In genomic region chr17:26508345-26508960, GRCm38 (mm10) we compare ENCODE assay signal across 8 mouse cellular contexts. TPM values are rescaled to one million over a fixed set of nuclear protein-coding genes. Genes with fewer than 3 reads are reported as not detected.
DNase-seq lines count a peak whose midpoint lies in the region; ATAC-seq and TF ChIP-seq lines count a peak whose summit lies in the region.

No protein-coding gene starts in this region.

- under 1% methylated on average over 58 of the region's 58 CpGs for WGBS in heart, embryonic 10.5 days
- under 1% methylated on average over 58 of the region's 58 CpGs for WGBS in kidney, embryonic 15.5 days

- 0 out of 2 replicates have a peak, but pooled peaks cover 5% of the 10 kb centered on the region for H3K27me3 ChIP-seq in heart, embryonic 10.5 days (ENCODE audit: insufficient read depth, poor library complexity, severe bottlenecking)
- no peaks in the 10 kb centered on the region for H3K27me3 ChIP-seq in kidney, embryonic 15.5 days

- H3K9ac ChIP-seq in kidney, embryonic 15.5 days = peak overlapping the region; percentile 91

- TF ChIP-seq POLR2A in bone marrow macrophage, adult 2 months (IDR thresholded peaks at IDR 0.05; ENCODE audit: borderline replicate concordance, low read depth, low read length) = no peak; the same call in 1 of the 2 replicates
- peak; percentile 99 for TF ChIP-seq POLR2A in embryonic fibroblast, embryonic 13.5 days (IDR thresholded peaks at IDR 0.05; ENCODE audit: low read depth, low read length)

- peak; percentile 90 for ATAC-seq in kidney, embryonic 15.5 days (replicated peaks; ENCODE audit: low FRiP score)
- peak; percentile 41 for ATAC-seq in monocyte, adult 5-6 weeks (replicated peaks; ENCODE audit: insufficient number of reproducible peaks, low FRiP score, low TSS enrichment, poor library complexity, severe bottlenecking)

- TF ChIP-seq CTCF in bone marrow macrophage, adult 2 months (IDR thresholded peaks at IDR 0.05; ENCODE audit: low read depth, low read length) = no peak
- TF ChIP-seq CTCF in embryonic fibroblast, embryonic 13.5 days (IDR thresholded peaks at IDR 0.05; ENCODE audit: borderline replicate concordance, insufficient read depth, low read length) = no peak

- DNase-seq in A20 (ENCODE audit: low read depth, low spot score) = peak; percentile 99
- DNase-seq in heart, embryonic 10.5 days (ENCODE audit: low spot score) = peak; percentile 98
- DNase-seq in liver = peak; percentile 98
- peak; percentile 94 to 96 for DNase-seq in spleen, postnatal 4 days (ENCODE audit: low spot score in 2 of 2)

- peak overlapping the region; percentile 80 for H3K4me3 ChIP-seq in bone marrow macrophage, adult 2 months (ENCODE audit: insufficient read depth, low read length)
- H3K4me3 ChIP-seq in embryonic fibroblast, embryonic 13.5 days (ENCODE audit: insufficient read depth, low read length) = peak overlapping the region; percentile 94
- peak overlapping the region; percentile 78 for H3K4me3 ChIP-seq in heart, embryonic 10.5 days
- peak overlapping the region; percentile 78 for H3K4me3 ChIP-seq in kidney, embryonic 15.5 days (replicated peaks)

- H3K4me2 ChIP-seq in kidney, embryonic 15.5 days = peak overlapping the region; percentile 82

- H3K9me3 ChIP-seq in heart, embryonic 10.5 days = no peaks in the 10 kb centered on the region
- H3K9me3 ChIP-seq in kidney, embryonic 15.5 days (replicated peaks) = no peaks in the 10 kb centered on the region

- H3K4me1 ChIP-seq in bone marrow macrophage, adult 2 months (ENCODE audit: control insufficient read depth, insufficient read depth, low read length) = peaks cover 58% of the 10 kb centered on the region
- peaks cover 20% of the 10 kb centered on the region for H3K4me1 ChIP-seq in embryonic fibroblast, embryonic 13.5 days (ENCODE audit: control insufficient read depth, insufficient read depth, low read length)
- peaks cover 64% of the 10 kb centered on the region for H3K4me1 ChIP-seq in heart, embryonic 10.5 days
- H3K4me1 ChIP-seq in kidney, embryonic 15.5 days = peaks cover 56% of the 10 kb centered on the region

- H3K27ac ChIP-seq in bone marrow macrophage, adult 2 months (ENCODE audit: insufficient read depth, low read depth, low read length) = peak overlapping the region; percentile 91
- peak overlapping the region; percentile 87 for H3K27ac ChIP-seq in embryonic fibroblast, embryonic 13.5 days (ENCODE audit: insufficient read depth, low read length)
- H3K27ac ChIP-seq in heart, embryonic 10.5 days = peak overlapping the region; percentile 98
- peak overlapping the region; percentile 98 for H3K27ac ChIP-seq in kidney, embryonic 15.5 days

- peaks cover 19% of the 10 kb centered on the region for H3K36me3 ChIP-seq in heart, embryonic 10.5 days
- H3K36me3 ChIP-seq in kidney, embryonic 15.5 days = peaks cover 9% of the 10 kb centered on the region; the same call in 1 of the 2 replicates

RNA-seq across cellular contexts. Expression of gene Ergic1, which starts 52.8 kb away (rescaled TPM):
- 30.6 and 37.2 TPM in 2 replicates for polyA plus RNA-seq in bone marrow macrophage, adult 2 months (2012; ENCODE audit: insufficient read depth, insufficient read length, missing spikeins)
- 376 and 420 TPM in 2 replicates for polyA plus RNA-seq in embryonic fibroblast, embryonic 13.5 days (2011; ENCODE audit: insufficient read length, low read depth, missing spikeins)
- 130 and 150 TPM in 2 replicates for polyA plus RNA-seq in heart, embryonic 10.5 days (2016; fragmentation: Nextera tagmentation; extraction: Ambion mirVana)
- 124 and 131 TPM in 2 replicates for polyA plus RNA-seq in kidney, embryonic 15.5 days (2015; fragmentation: Nextera tagmentation; extraction: Ambion mirVana)
- 16.0 to 20.2 TPM (median 17.6 TPM) in 3 replicates for total RNA-seq in monocyte, adult 5-6 weeks (2017)

RNA-seq across cellular contexts. Expression of gene Dusp1, which starts 53.5 kb away (rescaled TPM):
- polyA plus RNA-seq in bone marrow macrophage, adult 2 months (2012; ENCODE audit: insufficient read depth, insufficient read length, missing spikeins) = 25.8 and 32.2 TPM in 2 replicates
- 36.3 and 60.1 TPM in 2 replicates for polyA plus RNA-seq in embryonic fibroblast, embryonic 13.5 days (2011; ENCODE audit: insufficient read length, low read depth, missing spikeins)
- 28.8 and 31.5 TPM in 2 replicates for polyA plus RNA-seq in heart, embryonic 10.5 days (2016; fragmentation: Nextera tagmentation; extraction: Ambion mirVana)
- polyA plus RNA-seq in kidney, embryonic 15.5 days (2015; fragmentation: Nextera tagmentation; extraction: Ambion mirVana) = 23.1 and 24.8 TPM in 2 replicates
- 146 to 413 TPM (median 198 TPM) in 3 replicates for total RNA-seq in monocyte, adult 5-6 weeks (2017)

Comparison
In these comparisons a context has a peak if more than half of its experiments do, and no peak if none do; other contexts are left out.
1. Peak in every context shown above with its lines: DNase-seq, ATAC-seq, H3K4me3 ChIP-seq and H3K27ac ChIP-seq.